Mouse (Mus musculus): ENCODE measurements around the gene Hectd2. TPM values are rescaled to one million over a fixed set of nuclear protein-coding genes. Genes with fewer than 3 reads are reported as not detected.

Gene Hectd2
- polyA plus RNA-seq, 1 experiment: 0.57 TPM

GRCm38 (mm10) chr19:36559331-36559730 is 4.9 kb downstream of the Hectd2 start:
- no peak for DNase-seq
- Histone ChIP-seq H3K4me1 (ENCODE audit: control insufficient read depth, insufficient read depth, low read length) (peaks cover 5% of the 10 kb centered on the region), H3K4me3 (replicated peaks; ENCODE audit: extremely low read depth, low read depth, low read length) (no peak overlapping the region)
- no peak for TF ChIP-seq CTCF (IDR thresholded peaks at IDR 0.05; ENCODE audit: insufficient read depth, low read length)
- TF ChIP-seq POLR2A (IDR thresholded peaks at IDR 0.05; ENCODE audit: borderline replicate concordance, extremely low read depth, low read depth, low read length): no peak
- WGBS: 53% methylated on average over 5 of the region's 5 CpGs

- Histone ChIP-seq H3K4me1 (ENCODE audit: control insufficient read depth, insufficient read depth, low read length) (peaks cover 2% of the 10 kb centered on the region), H3K4me3 (replicated peaks; ENCODE audit: extremely low read depth, low read depth, low read length) (no peak overlapping the region)
- no peak for TF ChIP-seq CTCF (IDR thresholded peaks at IDR 0.05; ENCODE audit: insufficient read depth, low read length)
- no peak for TF ChIP-seq POLR2A (IDR thresholded peaks at IDR 0.05; ENCODE audit: borderline replicate concordance, extremely low read depth, low read depth, low read length)
- WGBS: 34% methylated on average over 2 of the region's 2 CpGs
- no peak for DNase-seq
These were observed 5.7 kb downstream of the Hectd2 start for GRCm38 (mm10) chr19:36560160-36560559.

GRCm38 (mm10) chr19:36561171-36561570 is 6.7 kb downstream of the Hectd2 start:
- no peak overlapping the region for H3K4me3 ChIP-seq (replicated peaks; ENCODE audit: extremely low read depth, low read depth, low read length)
- DNase-seq: no peak
- 41% methylated on average over 2 of the region's 2 CpGs for WGBS
- TF ChIP-seq POLR2A (IDR thresholded peaks at IDR 0.05; ENCODE audit: borderline replicate concordance, extremely low read depth, low read depth, low read length) (no peak), CTCF (IDR thresholded peaks at IDR 0.05; ENCODE audit: insufficient read depth, low read length) (no peak)
- no peaks in the 10 kb centered on the region for H3K4me1 ChIP-seq (ENCODE audit: control insufficient read depth, insufficient read depth, low read length)

GRCm38 (mm10) chr19:36564396-36564795 is 10.0 kb downstream of the Hectd2 start:
- 74% methylated on average over 2 of the region's 2 CpGs for WGBS
- no peak overlapping the region for H3K4me3 ChIP-seq (replicated peaks; ENCODE audit: extremely low read depth, low read depth, low read length)
- H3K4me1 ChIP-seq (ENCODE audit: control insufficient read depth, insufficient read depth, low read length): no peaks in the 10 kb centered on the region
- no peak for DNase-seq
- TF ChIP-seq CTCF (IDR thresholded peaks at IDR 0.05; ENCODE audit: insufficient read depth, low read length) (no peak), POLR2A (IDR thresholded peaks at IDR 0.05; ENCODE audit: borderline replicate concordance, extremely low read depth, low read depth, low read length) (no peak)

- Histone ChIP-seq H3K4me1 (ENCODE audit: control insufficient read depth, insufficient read depth, low read length) (no peaks in the 10 kb centered on the region), H3K4me3 (replicated peaks; ENCODE audit: extremely low read depth, low read depth, low read length) (no peak overlapping the region)
- no peak for TF ChIP-seq POLR2A (IDR thresholded peaks at IDR 0.05; ENCODE audit: borderline replicate concordance, extremely low read depth, low read depth, low read length)
- no peak for TF ChIP-seq CTCF (IDR thresholded peaks at IDR 0.05; ENCODE audit: insufficient read depth, low read length)
- DNase-seq: no peak
- 41% methylated on average over 3 of the region's 3 CpGs for WGBS
These were observed 19.5 kb downstream of the Hectd2 start for GRCm38 (mm10) chr19:36573986-36574385.

- Histone ChIP-seq H3K4me1 (ENCODE audit: control insufficient read depth, insufficient read depth, low read length) (no peaks in the 10 kb centered on the region), H3K4me3 (replicated peaks; ENCODE audit: extremely low read depth, low read depth, low read length) (no peak overlapping the region)
- WGBS: 90% methylated on average over 6 of the region's 6 CpGs
- no peak for TF ChIP-seq POLR2A (IDR thresholded peaks at IDR 0.05; ENCODE audit: borderline replicate concordance, extremely low read depth, low read depth, low read length)
- no peak for TF ChIP-seq CTCF (IDR thresholded peaks at IDR 0.05; ENCODE audit: insufficient read depth, low read length)
- DNase-seq: no peak
These were observed 20.7 kb downstream of the Hectd2 start for GRCm38 (mm10) chr19:36575159-36575558.

- no peak for TF ChIP-seq POLR2A (IDR thresholded peaks at IDR 0.05; ENCODE audit: borderline replicate concordance, extremely low read depth, low read depth, low read length)
- no peak for TF ChIP-seq CTCF (IDR thresholded peaks at IDR 0.05; ENCODE audit: insufficient read depth, low read length)
- Histone ChIP-seq H3K4me3 (replicated peaks; ENCODE audit: extremely low read depth, low read depth, low read length) (no peak overlapping the region), H3K4me1 (ENCODE audit: control insufficient read depth, insufficient read depth, low read length) (no peaks in the 10 kb centered on the region)
- no peak for DNase-seq
- 58% methylated on average over 3 of the region's 3 CpGs for WGBS
These were observed 26.4 kb downstream of the Hectd2 start for GRCm38 (mm10) chr19:36580874-36581273.

- H3K4me3 ChIP-seq (replicated peaks; ENCODE audit: extremely low read depth, low read depth, low read length): no peak overlapping the region
- H3K4me1 ChIP-seq (ENCODE audit: control insufficient read depth, insufficient read depth, low read length): no peaks in the 10 kb centered on the region
- 96% methylated on average over 1 of the region's 1 CpGs for WGBS
- DNase-seq: no peak
- TF ChIP-seq POLR2A (IDR thresholded peaks at IDR 0.05; ENCODE audit: borderline replicate concordance, extremely low read depth, low read depth, low read length) (no peak), CTCF (IDR thresholded peaks at IDR 0.05; ENCODE audit: insufficient read depth, low read length) (no peak)
These were observed 27.7 kb downstream of the Hectd2 start for GRCm38 (mm10) chr19:36582116-36582515.

GRCm38 (mm10) chr19:36585505-36585904 is 31.1 kb downstream of the Hectd2 start:
- no peaks in the 10 kb centered on the region for H3K4me1 ChIP-seq (ENCODE audit: control insufficient read depth, insufficient read depth, low read length)
- no peak for DNase-seq
- H3K4me3 ChIP-seq (replicated peaks; ENCODE audit: extremely low read depth, low read depth, low read length): no peak overlapping the region
- TF ChIP-seq CTCF (IDR thresholded peaks at IDR 0.05; ENCODE audit: insufficient read depth, low read length) (no peak), POLR2A (IDR thresholded peaks at IDR 0.05; ENCODE audit: borderline replicate concordance, extremely low read depth, low read depth, low read length) (no peak)
- WGBS: 97% methylated on average over 1 of the region's 1 CpGs

- Histone ChIP-seq H3K4me1 (ENCODE audit: control insufficient read depth, insufficient read depth, low read length) (no peaks in the 10 kb centered on the region), H3K4me3 (replicated peaks; ENCODE audit: extremely low read depth, low read depth, low read length) (no peak overlapping the region)
- no peak for DNase-seq
- WGBS: 97% methylated on average over 1 of the region's 1 CpGs
- TF ChIP-seq CTCF (IDR thresholded peaks at IDR 0.05; ENCODE audit: insufficient read depth, low read length): no peak
- TF ChIP-seq POLR2A (IDR thresholded peaks at IDR 0.05; ENCODE audit: borderline replicate concordance, extremely low read depth, low read depth, low read length): no peak
These were observed 40.0 kb downstream of the Hectd2 start for GRCm38 (mm10) chr19:36594409-36594808.

All from lung, adult 2 months (tissue).